Mouse (Mus musculus): Measurements from ENCODE around the gene Dcaf15. TPM values are rescaled to one million over a fixed set of nuclear protein-coding genes. Genes with fewer than 3 reads are reported as not detected.
A peak's percentile ranks its signal among the peaks of the same experiment; 100 is the strongest.

Gene Dcaf15
- total RNA-seq, 2 experiments from 2014 or later = 3.9 to 5.3 TPM

- DNase-seq = peak; percentile 100
Measured at GRCm38 (mm10) chr8:84066291-84066930, 38.2 kb downstream of the Dcaf15 start, which contains the start of gene Rfx1. Gene Rfx1, plus strand, starts transcription at chr8:84066834.

- no peak for DNase-seq
Measured at GRCm38 (mm10) chr8:84065457-84066072, 39.0 kb downstream of the Dcaf15 start.

GRCm38 (mm10) chr8:84065037-84065436, 39.5 kb downstream of the Dcaf15 start, which contains the start of gene Gm10643:
Gene Gm10643, minus strand, starts transcription at chr8:84065137.
- no peak for DNase-seq

GRCm38 (mm10) chr8:84063861-84064610, 40.5 kb downstream of the Dcaf15 start:
- DNase-seq = no peak

GRCm38 (mm10) chr8:84060245-84060644, 44.3 kb downstream of the Dcaf15 start:
- DNase-seq = no peak

- DNase-seq = no peak
Measured at GRCm38 (mm10) chr8:84059226-84059625, 45.3 kb downstream of the Dcaf15 start.

- no peak for DNase-seq
Measured at GRCm38 (mm10) chr8:84057827-84058226, 46.7 kb downstream of the Dcaf15 start.

GRCm38 (mm10) chr8:84053229-84053628, 51.3 kb downstream of the Dcaf15 start:
- no peak for DNase-seq

GRCm38 (mm10) chr8:84052746-84053145, 51.8 kb downstream of the Dcaf15 start:
- no peak for DNase-seq

GRCm38 (mm10) chr8:84048171-84048570, 56.4 kb downstream of the Dcaf15 start:
- DNase-seq = no peak

Small RNAs within 50 kb of the gene (microRNA-seq; reads per million reads assigned to microRNA genes)
- gene Mir709 (ENCODE audit: borderline replicate concordance in 2 of 2) = 0 reads per million in 2 experiments

Other genes with a start within 250 kb of the Dcaf15 start
- gene Adgrl1, start 204.7 kb downstream of the Dcaf15 start, total RNA-seq (2021) = 10 to 100 TPM; 23.7 to 26.0 TPM
- gene Gm10644, start 149.6 kb downstream of the Dcaf15 start, total RNA-seq (2021) = under 1 TPM; 0.24 to 0.26 TPM
- gene Asf1b, start 149.3 kb downstream of the Dcaf15 start, total RNA-seq (2021) = under 1 TPM; 0.54 to 0.96 TPM
- 100 to 1,000 TPM; 163 to 177 TPM for gene Prkaca, start 131.8 kb downstream of the Dcaf15 start, total RNA-seq (2021)
- 10 to 100 TPM; 15.6 to 16.7 TPM for gene Samd1, start 107.1 kb downstream of the Dcaf15 start, total RNA-seq (2021)
- gene 1700067K01Rik, start 103.3 kb downstream of the Dcaf15 start, total RNA-seq (2021) = under 1 TPM; 0.33 to 0.35 TPM
- 1 to 10 TPM; 3.3 to 5.9 TPM for gene 2210011C24Rik, start 92.6 kb downstream of the Dcaf15 start, total RNA-seq (2021)
- under 1 TPM; 0.26 to 0.32 TPM for gene Palm3, start 83.3 kb downstream of the Dcaf15 start, total RNA-seq (2021)
- gene Il27ra, start 62.2 kb downstream of the Dcaf15 start, total RNA-seq (2021) = 1 to 10 TPM in 1 of 2 experiments, under 1 TPM in 1; 0.69 to 1.2 TPM
- gene Rln3, start 59.8 kb downstream of the Dcaf15 start, total RNA-seq (2021) = not detected
- gene Gm10643, start 39.6 kb downstream of the Dcaf15 start, total RNA-seq (2021) = 1 to 10 TPM; 1.3 to 1.6 TPM
- 1 to 10 TPM; 3.6 to 4.4 TPM for gene Rfx1, start 37.9 kb downstream of the Dcaf15 start, total RNA-seq (2021)
- gene Podnl1, start 21.2 kb upstream of the Dcaf15 start, total RNA-seq (2021) = not detected
- 10 to 100 TPM; 13.7 to 13.8 TPM for gene Cc2d1a, start 43.2 kb upstream of the Dcaf15 start, total RNA-seq (2021)
- gene 4930432K21Rik, start 43.3 kb upstream of the Dcaf15 start, total RNA-seq (2021) = not detected
- not detected for gene Nanos3, start 80.4 kb upstream of the Dcaf15 start, total RNA-seq (2021)
- gene Zswim4, start 132.3 kb upstream of the Dcaf15 start, total RNA-seq (2021) = 1 to 10 TPM; 6.2 to 6.3 TPM
- gene D8Ertd738e, start 145.0 kb upstream of the Dcaf15 start, total RNA-seq (2021) = 100 to 1,000 TPM; 174 to 185 TPM
- 10 to 100 TPM; 10.1 to 16.5 TPM for gene Mri1, start 152.6 kb upstream of the Dcaf15 start, total RNA-seq (2021)
- 1 to 10 TPM; 6.8 to 7.7 TPM for gene Ccdc130, start 165.6 kb upstream of the Dcaf15 start, total RNA-seq (2021)